Mouse (Mus musculus) cerebellum, adult 9-11 months (tissue): ENCODE data around the gene Slc35b1.

ENCODE experiments used
- DNase-seq: peaks from one replicate; pipeline ENCODE4 v3.0.0; 2022

Gene Slc35b1

GRCm38 (mm10) chr11:95396548-95396947 is 12.1 kb downstream of the Slc35b1 start:
- peak; percentile 81 for DNase-seq

- peak; percentile 83 for DNase-seq
Measured at GRCm38 (mm10) chr11:95397843-95398835, 13.6 kb downstream of the Slc35b1 start.

- peak; percentile 63 for DNase-seq
Measured at GRCm38 (mm10) chr11:95399520-95400020, 15.1 kb downstream of the Slc35b1 start.

GRCm38 (mm10) chr11:95401568-95401967 is 17.1 kb downstream of the Slc35b1 start:
- peak; percentile 53 for DNase-seq

GRCm38 (mm10) chr11:95402196-95402595 is 17.7 kb downstream of the Slc35b1 start:
- DNase-seq: peak; percentile 95

- peak; percentile 63 for DNase-seq
Measured at GRCm38 (mm10) chr11:95402658-95403101, 18.2 kb downstream of the Slc35b1 start.

GRCm38 (mm10) chr11:95403382-95404340 is 19.2 kb downstream of the Slc35b1 start:
- DNase-seq: peak; percentile 66

- peak; percentile 27 for DNase-seq
Measured at GRCm38 (mm10) chr11:95405771-95406170, 21.3 kb downstream of the Slc35b1 start.

- DNase-seq: peak; percentile 14
Measured at GRCm38 (mm10) chr11:95406398-95406797, 21.9 kb downstream of the Slc35b1 start.

- no peak for DNase-seq
Measured at GRCm38 (mm10) chr11:95409450-95410112, 25.1 kb downstream of the Slc35b1 start.

- peak; percentile 29 for DNase-seq
Measured at GRCm38 (mm10) chr11:95411453-95412013, 27.0 kb downstream of the Slc35b1 start.

- DNase-seq: peak; percentile 73
Measured at GRCm38 (mm10) chr11:95412615-95413014, 28.1 kb downstream of the Slc35b1 start.

GRCm38 (mm10) chr11:95413641-95414535 is 29.4 kb downstream of the Slc35b1 start, which contains the start of gene Spop:
Spop (plus strand) TSS chr11:95414080.
- DNase-seq: peak; percentile 90

- peak; percentile 96 for DNase-seq
Measured at GRCm38 (mm10) chr11:95414536-95415161, 30.2 kb downstream of the Slc35b1 start.

- DNase-seq: no peak
Measured at GRCm38 (mm10) chr11:95415931-95416330, 31.4 kb downstream of the Slc35b1 start.

GRCm38 (mm10) chr11:95417341-95417740 is 32.8 kb downstream of the Slc35b1 start:
- DNase-seq: no peak

GRCm38 (mm10) chr11:95420880-95421435 is 36.5 kb downstream of the Slc35b1 start:
- no peak for DNase-seq

- DNase-seq: no peak
Measured at GRCm38 (mm10) chr11:95423505-95423904, 39.0 kb downstream of the Slc35b1 start.

- DNase-seq: no peak
Measured at GRCm38 (mm10) chr11:95431344-95431743, 46.9 kb downstream of the Slc35b1 start.

GRCm38 (mm10) chr11:95432194-95432593 is 47.7 kb downstream of the Slc35b1 start:
- no peak for DNase-seq
